Mouse (Mus musculus) MEL-GATA-1-ER (cell line): Measurements from ENCODE around the gene Olfr1022.

ENCODE experiments used
- DNase-seq: peaks from one replicate; pipeline ENCODE4 v3.0.0-alpha.2; 2012; ENCODE audit warnings: low read depth; ENCODE audit errors: extremely low read depth

Olfr1022 gene

DNA sequence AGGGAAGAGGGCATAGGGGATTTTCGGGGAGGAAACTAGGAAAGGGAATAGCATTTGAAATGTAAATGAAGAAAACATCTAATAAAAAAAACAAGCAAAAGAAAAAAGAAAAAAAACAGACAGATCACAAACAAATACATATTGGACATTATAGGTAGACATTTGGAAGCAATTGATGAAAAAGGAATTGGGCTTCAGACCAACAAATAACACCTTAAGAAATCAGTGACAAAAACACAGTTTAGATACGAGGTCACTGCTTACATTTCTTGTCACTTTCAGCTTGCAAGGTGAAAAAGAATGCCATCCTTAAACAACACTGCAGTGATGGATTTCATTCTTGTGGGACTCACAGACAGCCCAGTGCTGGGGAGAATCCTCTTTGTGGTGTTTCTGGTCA lies at the start of gene Olfr1022:
Gene Olfr1022 (plus strand): TSS at position 301 of the 400 bp plus-strand sequence.
- DNase-seq = no peak

DNA sequence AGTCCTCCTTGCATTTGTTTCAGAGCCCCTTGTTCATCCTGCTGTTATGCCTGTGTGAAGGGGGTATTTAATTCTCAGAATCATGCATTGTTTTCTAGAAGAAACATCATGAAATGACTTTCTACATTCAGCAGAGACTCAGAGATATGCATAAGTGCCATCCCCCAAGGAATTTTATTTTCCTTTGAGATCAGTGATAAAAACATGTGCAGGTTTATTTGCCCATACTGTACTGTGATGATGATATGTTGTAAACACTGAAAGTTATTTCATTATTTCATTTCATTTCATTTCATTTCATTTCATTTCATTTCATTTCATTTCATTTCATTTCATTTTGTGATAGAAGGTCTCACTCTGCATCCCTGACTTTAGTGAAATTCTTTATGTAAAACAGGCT lies 23.0 kb upstream of the Olfr1022 start, which contains the start of gene Olfr1019:
Gene Olfr1019 (minus strand): TSS at position 101 of the 400 bp plus-strand sequence.
- DNase-seq = no peak

DNA sequence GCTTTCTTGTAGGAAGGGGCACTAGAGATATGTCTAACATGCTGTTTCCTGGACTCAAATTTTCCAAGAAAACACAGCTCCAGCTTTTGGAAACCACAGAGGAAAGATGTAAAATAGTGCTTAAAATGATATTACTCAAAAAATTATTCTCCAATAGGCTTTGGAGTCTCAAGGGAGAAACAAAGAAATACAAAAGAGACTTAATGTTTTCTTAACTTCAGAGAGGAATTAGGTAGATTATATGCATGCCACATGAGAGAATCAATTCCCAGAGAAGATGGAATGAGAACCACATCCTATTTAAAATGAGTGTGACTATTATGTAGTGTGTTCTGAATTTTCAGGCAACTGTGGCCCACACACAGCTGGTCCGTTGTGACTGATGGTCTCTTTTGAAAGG lies 21.7 kb upstream of the Olfr1022 start, which contains the start of gene Olfr1020:
Gene Olfr1020 (plus strand): TSS at position 301 of the 400 bp plus-strand sequence.
- DNase-seq = no peak

DNA sequence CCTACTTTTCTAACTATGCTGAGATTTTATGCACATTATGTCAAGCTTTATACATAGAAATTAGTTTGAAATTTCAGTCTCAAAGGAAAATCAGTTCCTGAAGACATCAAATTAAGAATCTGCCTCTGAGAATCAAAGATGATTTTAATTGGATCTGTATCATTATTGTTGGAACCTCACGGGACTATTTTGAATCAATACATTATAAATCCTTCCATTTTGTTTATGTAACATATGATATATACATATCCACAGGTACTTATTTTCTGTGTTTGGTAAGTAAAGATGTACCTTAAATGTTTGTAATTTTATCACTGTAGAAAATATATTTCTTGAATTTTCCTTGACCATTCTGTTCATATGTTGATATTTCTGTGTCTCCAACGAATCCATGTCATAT lies 16.9 kb downstream of the Olfr1022 start, which contains the start of gene Olfr1023:
Gene Olfr1023 (plus strand): TSS at position 301 of the 400 bp plus-strand sequence.
- no peak for DNase-seq

DNA sequence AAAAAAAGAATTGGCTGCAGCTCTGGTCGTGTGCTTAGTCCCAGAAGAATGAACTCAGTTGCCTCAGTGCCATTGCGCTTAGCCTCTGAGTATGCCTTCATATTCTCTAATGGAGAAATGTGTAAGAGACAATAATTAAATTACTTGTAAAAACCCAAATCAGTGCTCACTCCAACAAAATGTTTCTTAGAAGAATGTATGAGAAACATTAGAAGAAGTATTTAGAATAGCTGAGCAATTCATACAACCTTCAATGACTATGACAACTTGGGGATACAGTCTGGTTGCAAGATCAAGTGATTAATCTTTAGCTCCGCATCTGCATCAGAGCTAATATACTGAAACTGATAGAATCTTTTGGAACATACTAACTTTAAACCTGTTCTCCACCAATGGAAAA lies 36.6 kb downstream of the Olfr1022 start, which contains the start of gene Olfr1024:
Gene Olfr1024 (minus strand): TSS at position 101 of the 400 bp plus-strand sequence.
- DNase-seq = no peak

DNA sequence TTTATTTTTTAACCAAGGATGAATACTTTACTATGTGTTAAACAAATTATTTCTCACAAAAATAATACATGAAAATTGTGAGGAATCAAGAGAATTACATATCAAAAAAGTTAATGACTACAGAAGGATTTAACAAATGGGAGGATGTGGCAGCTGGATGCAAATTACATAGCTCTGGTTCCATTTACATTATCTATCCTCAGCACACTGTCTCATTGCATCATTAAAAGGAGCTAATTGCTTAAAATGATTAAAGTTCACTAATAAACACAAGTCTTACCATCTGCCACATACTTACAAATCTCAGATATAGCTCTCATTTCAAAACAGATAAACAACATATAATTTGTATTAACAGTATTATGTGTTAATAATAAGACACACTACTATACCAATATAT lies 44.8 kb downstream of the Olfr1022 start:
- DNase-seq = no peak

DNA sequence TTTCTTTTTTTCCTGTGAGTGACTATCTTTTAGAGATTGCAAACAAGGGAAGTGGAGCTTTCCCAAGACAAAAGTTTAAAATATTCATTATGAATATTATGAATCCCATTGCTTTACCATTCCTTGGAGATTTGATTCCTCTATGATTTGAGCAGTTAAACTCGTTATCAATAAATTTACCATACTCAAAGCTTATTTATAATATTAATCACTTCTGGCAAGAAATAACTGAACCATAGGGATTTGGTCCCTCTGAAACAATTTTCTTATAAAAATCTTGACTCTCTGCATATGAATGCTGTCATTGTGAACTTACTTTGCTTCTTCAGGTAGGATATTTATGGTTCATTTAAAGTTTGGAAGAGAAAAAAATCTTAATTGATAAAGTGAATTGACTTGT lies 46.5 kb downstream of the Olfr1022 start, which contains the start of gene Olfr1025-ps1:
Gene Olfr1025-ps1 (plus strand): TSS at position 301 of the 400 bp plus-strand sequence.
- no peak for DNase-seq
